Mouse (Mus musculus) ES-E14 (cell line): ENCODE results near the gene Epha4. TPM values are rescaled to one million over a fixed set of nuclear protein-coding genes. Genes with fewer than 3 reads are reported as not detected.
A peak's percentile ranks its signal among the peaks of the same experiment; 100 is the strongest.

Experiments
- DNase-seq: peaks from one replicate; pipeline ENCODE4 v3.0.0-alpha.2; 2013; ENCODE audit warnings: low read depth, low spot score
- H3K27ac ChIP-seq: 2 replicates; pipeline ENCODE4 v1.5.1; 2012; ENCODE audit warnings: low read depth, mild to moderate bottlenecking, low read length, moderate library complexity, mixed read lengths; ENCODE audit not compliant: poor library complexity, insufficient read depth, severe bottlenecking
- H3K36me3 ChIP-seq: 2 replicates; pipeline ENCODE4 v1.6.1; 2012; ENCODE audit warnings: mild to moderate bottlenecking, low read length, moderate library complexity, mixed read lengths; ENCODE audit not compliant: control insufficient read depth, poor library complexity, insufficient read depth, severe bottlenecking
- H3K4me1 ChIP-seq, 2 experiments: fragments of 150-350 bp in 1 of 2; sonication (generic) in 1 of 2; 2 replicates each; pipeline ENCODE4 v1.6.1; 2012; ENCODE audit warnings: low read length in 2 of 2, mild to moderate bottlenecking in 1 of 2, mixed read lengths in 1 of 2; ENCODE audit not compliant: control insufficient read depth in 2 of 2, insufficient read depth in 2 of 2, poor library complexity in 1 of 2
- H3K4me3 ChIP-seq, 2 experiments: fragments of 150-350 bp in 1 of 2; sonication (generic) in 1 of 2; 2 replicates each; pipeline ENCODE4 v1.5.1; 2012; ENCODE audit warnings: low read length in 2 of 2, low read depth in 1 of 2, mild to moderate bottlenecking in 1 of 2, mixed read lengths in 1 of 2; ENCODE audit not compliant: insufficient read depth in 1 of 2, poor library complexity in 1 of 2, severe bottlenecking in 1 of 2
- H3K9ac ChIP-seq: 2 replicates; pipeline ENCODE4 v1.6.1; 2012; ENCODE audit warnings: low read depth, mild to moderate bottlenecking, low read length, mixed read lengths; ENCODE audit not compliant: poor library complexity, insufficient read depth, severe bottlenecking
- H3K9me3 ChIP-seq: fragments of 150-350 bp; sonication (generic); 2 replicates; pipeline ENCODE4 v1.6.1; 2012; ENCODE audit warnings: low read depth, mild to moderate bottlenecking, low read length; ENCODE audit not compliant: control insufficient read depth, insufficient read depth
- CHD2 ChIP-seq: IDR thresholded peaks from 2 replicates; pipeline ENCODE4 v1.6.1; 2014; ENCODE audit warnings: mild to moderate bottlenecking, low read depth, low read length, inconsistent platforms
- HCFC1 ChIP-seq: IDR thresholded peaks from 2 replicates; pipeline ENCODE4 v1.6.1; 2012; ENCODE audit warnings: low read length, inconsistent platforms, borderline replicate concordance; ENCODE audit not compliant: insufficient read depth
- MAFK ChIP-seq: IDR thresholded peaks from 2 replicates; pipeline ENCODE4 v1.6.1; 2014; ENCODE audit warnings: mild to moderate bottlenecking, low read depth, low read length, inconsistent platforms; ENCODE audit not compliant: insufficient read depth
- ZC3H11A ChIP-seq: IDR thresholded peaks from 2 replicates; pipeline ENCODE4 v1.6.1; 2012; ENCODE audit warnings: low read depth, mild to moderate bottlenecking, inconsistent platforms, low read length, borderline replicate concordance
- ZNF384 ChIP-seq: IDR thresholded peaks from 2 replicates; pipeline ENCODE4 v1.6.1; 2012; ENCODE audit warnings: low read depth, low read length, inconsistent platforms
- in situ Hi-C, 2 experiments: fragments of 600-800 bp; cut with MboI; formaldehyde crosslinking; loops; one replicate each; pipeline ENCODE4 v1.15.1; 2025; ENCODE audit warnings: low sequenced_read_pairs in 2 of 2, inconsistent platforms in 1 of 2; ENCODE audit not compliant: unreplicated experiment in 2 of 2
- total RNA-seq: library from RNA; depleted of rRNA; stranded (reverse); fragments of 300-350 nt; gene quantifications from 2 replicates; pipeline ENCODE4 v1.2.3, GENCODE M21; 2012

The Epha4 gene
- total RNA-seq, 1 experiment = 99.7 TPM

- Histone ChIP-seq H3K27ac (peak overlapping the region; percentile 35; the same call in 1 of the 2 replicates), H3K9me3 (no peaks in the 10 kb centered on the region), H3K36me3 (no peaks in the 10 kb centered on the region), H3K4me1 (peaks cover 29 to 43% of the 10 kb centered on the region in 2 experiments), H3K4me3 (no peak overlapping the region), H3K9ac (no peak overlapping the region)
- TF ChIP-seq MAFK = no peak
- no peak for TF ChIP-seq ZNF384
- TF ChIP-seq CHD2 = no peak
- no peak for TF ChIP-seq HCFC1
- TF ChIP-seq ZC3H11A = no peak
- in situ Hi-C loops = no loop called here
- no peak for DNase-seq
These were observed 53.9 kb downstream of the Epha4 start for GRCm38 (mm10) chr1:77460831-77461629.

- TF ChIP-seq HCFC1 (no peak), MAFK (no peak), CHD2 (no peak), ZC3H11A (no peak), ZNF384 (no peak)
- H3K4me1 ChIP-seq = peaks cover 40 to 42% of the 10 kb centered on the region in 2 experiments
- no peak for DNase-seq
- H3K9me3 ChIP-seq = no peaks in the 10 kb centered on the region
- H3K36me3 ChIP-seq = no peaks in the 10 kb centered on the region
- in situ Hi-C loops = no loop called here
- H3K4me3 ChIP-seq = no peak overlapping the region
- no peak overlapping the region for H3K9ac ChIP-seq
- no peak overlapping the region; the same call in 1 of the 2 replicates for H3K27ac ChIP-seq
These were observed 56.0 kb downstream of the Epha4 start for GRCm38 (mm10) chr1:77458751-77459385.

GRCm38 (mm10) chr1:77457446-77457800 lies 57.5 kb downstream of the Epha4 start:
- Histone ChIP-seq H3K27ac (peak overlapping the region; percentile 75; the same call in 1 of the 2 replicates), H3K4me3 (no peak overlapping the region), H3K9me3 (no peaks in the 10 kb centered on the region), H3K36me3 (no peaks in the 10 kb centered on the region), H3K9ac (no peak overlapping the region), H3K4me1 (peaks cover 34 to 46% of the 10 kb centered on the region in 2 experiments)
- in situ Hi-C loops = no loop called here
- TF ChIP-seq ZC3H11A (no peak), HCFC1 (no peak), MAFK (no peak), CHD2 (no peak), ZNF384 (no peak)
- DNase-seq = no peak

- no peak for DNase-seq
- in situ Hi-C loops = no loop called here
- H3K9me3 ChIP-seq = no peaks in the 10 kb centered on the region
- no peak for TF ChIP-seq HCFC1
- peak; percentile 47; the same call in 1 of the 2 replicates for TF ChIP-seq CHD2
- TF ChIP-seq ZC3H11A = no peak
- no peak for TF ChIP-seq MAFK
- TF ChIP-seq ZNF384 = peak; percentile 85
- H3K4me1 ChIP-seq = peaks cover 34 to 42% of the 10 kb centered on the region in 2 experiments
- no peaks in the 10 kb centered on the region for H3K36me3 ChIP-seq
- H3K27ac ChIP-seq = peak overlapping the region; percentile 75; the same call in 1 of the 2 replicates
- H3K9ac ChIP-seq = peak overlapping the region; percentile 42; the same call in 1 of the 2 replicates
- H3K4me3 ChIP-seq = 0 out of 4 replicates have a peak overlapping the region, but pooled peaks have one; percentile 6 to 14
These were observed 58.0 kb downstream of the Epha4 start for GRCm38 (mm10) chr1:77456695-77457445.
